Mouse (Mus musculus) heart, embryonic 10.5 days (tissue): ENCODE measurements around the gene Slc45a3. TPM values are rescaled to one million over a fixed set of nuclear protein-coding genes. Genes with fewer than 3 reads are reported as not detected.
A peak's percentile ranks its signal among the peaks of the same experiment; 100 is the strongest.

Experiments used
- DNase-seq: peaks from one replicate; pipeline ENCODE4 v3.0.0-alpha.2; 2017; ENCODE audit warnings: low spot score
- H3K27ac ChIP-seq: fragments of 300-500 bp; sonication (generic); 2 replicates; pipeline ENCODE4 v1.5.1; 2016; ENCODE audit warnings: mild to moderate bottlenecking
- H3K27me3 ChIP-seq: fragments of 300-500 bp; sonication (generic); 2 replicates; pipeline ENCODE4 v1.6.1; 2016; ENCODE audit warnings: mild to moderate bottlenecking; ENCODE audit not compliant: poor library complexity, insufficient read depth, severe bottlenecking
- H3K36me3 ChIP-seq: fragments of 300-500 bp; sonication (generic); 2 replicates; pipeline ENCODE4 v1.6.1; 2016; ENCODE audit warnings: mild to moderate bottlenecking, moderate library complexity
- H3K4me1 ChIP-seq: fragments of 300-500 bp; sonication (generic); 2 replicates; pipeline ENCODE4 v1.6.1; 2016; ENCODE audit warnings: mild to moderate bottlenecking
- H3K4me3 ChIP-seq: fragments of 300-500 bp; sonication (generic); 2 replicates; pipeline ENCODE4 v1.5.1; 2016; ENCODE audit warnings: mild to moderate bottlenecking, moderate library complexity
- H3K9me3 ChIP-seq: fragments of 300-500 bp; sonication (generic); 2 replicates; pipeline ENCODE4 v1.6.1; 2016; ENCODE audit warnings: mild to moderate bottlenecking, moderate library complexity
- WGBS: fragments of 180-500 bp; shearing (Covaris S2); methylation state at CpG from one replicate; pipeline ENCODE4 v1.1.7; 2016; 5-methylcytosine and 5-hydroxymethylcytosine counted together
- polyA plus RNA-seq: library from polyadenylated mRNA; unstranded; fragments of >200 nt; fragmentation: Nextera tagmentation; extraction: Ambion mirVana; gene quantifications from 2 replicates; pipeline ENCODE4 v1.2.1, GENCODE M21; 2016

The Slc45a3 gene
- polyA plus RNA-seq, 1 experiment from 2014 or later: 1.9 TPM

DNA sequence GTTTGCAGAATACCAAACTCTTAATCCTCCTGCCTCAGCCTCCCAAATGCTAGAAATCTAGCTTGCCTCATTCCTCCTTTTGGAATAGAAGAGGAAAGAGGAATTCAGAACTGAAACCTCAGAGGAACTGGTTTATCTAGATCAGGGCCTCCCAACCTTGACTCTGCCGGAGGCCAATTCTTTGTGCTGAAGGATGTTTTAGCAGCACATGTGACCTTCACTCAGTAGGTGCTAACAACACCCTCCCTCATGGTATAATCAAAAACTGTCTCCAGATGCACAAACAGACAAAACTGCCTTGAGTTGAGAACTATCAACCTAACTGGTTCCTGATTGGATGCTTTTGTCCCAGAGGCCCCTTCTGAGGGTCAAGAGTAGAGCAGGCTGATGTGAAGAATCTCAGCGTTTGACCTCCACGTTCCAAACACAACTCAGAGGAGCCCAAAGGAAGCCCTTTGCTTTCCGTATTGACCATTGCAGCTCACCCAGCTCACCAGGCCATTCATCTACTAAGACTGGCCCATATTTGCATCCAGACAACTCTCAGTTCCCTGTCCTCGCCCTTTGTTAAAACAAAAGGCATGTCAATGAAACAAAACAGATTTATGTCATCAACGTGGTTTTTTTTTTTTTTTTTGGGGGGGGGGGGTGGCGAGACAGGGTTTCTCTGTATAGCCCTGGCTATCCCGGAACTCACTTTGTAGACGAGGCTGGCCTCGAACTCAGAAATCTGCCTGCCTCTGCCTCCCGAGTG lies 16.1 kb upstream of the Slc45a3 start:
- peaks cover 25% of the 10 kb centered on the region for H3K4me1 ChIP-seq
- no peak overlapping the region for H3K4me3 ChIP-seq
- DNase-seq: no peak
- 81% methylated on average over 11 of the region's 11 CpGs for WGBS
- no peak overlapping the region for H3K27ac ChIP-seq
- H3K27me3 ChIP-seq: no peaks in the 10 kb centered on the region
- H3K36me3 ChIP-seq: no peaks in the 10 kb centered on the region
- no peaks in the 10 kb centered on the region for H3K9me3 ChIP-seq

DNA sequence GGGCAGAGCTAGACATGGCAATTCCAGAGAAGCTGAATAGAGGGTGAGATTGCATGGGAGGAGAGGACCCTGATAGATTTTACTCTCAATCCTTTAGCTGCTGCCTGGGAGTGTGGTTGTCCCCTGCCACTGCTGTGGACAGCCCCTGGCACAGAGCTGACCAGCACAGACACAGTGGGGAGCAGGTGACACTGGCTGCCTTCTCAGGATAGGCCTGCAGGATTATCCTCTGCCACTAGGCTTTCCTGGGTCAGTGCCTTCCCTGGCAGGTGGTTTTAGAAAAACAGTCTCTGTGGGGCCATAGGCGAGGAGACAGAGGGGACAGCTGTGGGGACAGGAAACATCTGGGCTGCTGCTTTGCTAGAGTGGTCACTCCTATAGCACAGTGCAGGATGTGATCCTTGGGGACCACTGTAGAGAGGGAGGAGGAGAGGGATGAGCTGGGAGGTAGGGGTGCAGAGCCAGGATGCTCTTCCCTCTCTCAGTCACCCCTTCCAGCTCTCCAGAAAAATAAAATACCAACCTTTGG lies 14.7 kb upstream of the Slc45a3 start:
- Histone ChIP-seq H3K4me3 (no peak overlapping the region), H3K9me3 (no peaks in the 10 kb centered on the region), H3K27ac (no peak overlapping the region), H3K27me3 (no peaks in the 10 kb centered on the region), H3K36me3 (no peaks in the 10 kb centered on the region), H3K4me1 (peaks cover 22% of the 10 kb centered on the region)
- WGBS: 18% methylated on average over 1 of the region's 1 CpGs
- DNase-seq: no peak

DNA sequence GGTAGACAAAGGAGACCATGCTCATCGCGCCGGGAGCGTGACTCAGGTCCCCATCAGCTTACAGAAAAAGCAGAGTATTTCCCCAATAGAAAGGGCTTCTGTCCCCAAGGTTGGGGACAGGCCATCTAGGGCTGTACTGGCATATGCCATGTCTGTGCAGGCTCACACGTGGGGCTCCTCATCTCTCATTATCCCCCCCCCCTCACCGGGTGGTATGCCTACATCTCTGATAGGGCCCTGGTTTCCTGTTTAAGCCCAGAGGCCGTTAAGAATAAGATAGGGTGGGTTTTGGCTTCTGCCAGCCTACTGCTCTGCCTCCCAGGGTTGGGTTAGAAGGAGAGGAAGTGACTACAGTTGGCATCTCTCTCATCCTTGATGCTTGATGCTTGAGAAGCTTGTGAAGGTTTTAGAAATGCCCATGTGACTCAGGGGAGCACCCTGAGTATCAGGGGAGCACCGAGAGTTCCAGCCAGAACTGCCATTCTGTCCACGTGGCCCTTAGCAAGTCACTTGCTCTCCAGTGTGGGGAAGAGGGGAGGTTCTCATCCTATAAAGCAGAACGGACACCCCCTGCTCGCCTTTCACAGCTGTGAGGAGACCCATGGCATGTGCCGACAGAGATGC lies 8.4 kb upstream of the Slc45a3 start:
- Histone ChIP-seq H3K4me3 (no peak overlapping the region), H3K36me3 (no peaks in the 10 kb centered on the region), H3K27me3 (peaks cover 33% of the 10 kb centered on the region), H3K9me3 (no peaks in the 10 kb centered on the region), H3K27ac (no peak overlapping the region), H3K4me1 (peaks cover 14% of the 10 kb centered on the region)
- DNase-seq: no peak
- 80% methylated on average over 12 of the region's 12 CpGs for WGBS

DNA sequence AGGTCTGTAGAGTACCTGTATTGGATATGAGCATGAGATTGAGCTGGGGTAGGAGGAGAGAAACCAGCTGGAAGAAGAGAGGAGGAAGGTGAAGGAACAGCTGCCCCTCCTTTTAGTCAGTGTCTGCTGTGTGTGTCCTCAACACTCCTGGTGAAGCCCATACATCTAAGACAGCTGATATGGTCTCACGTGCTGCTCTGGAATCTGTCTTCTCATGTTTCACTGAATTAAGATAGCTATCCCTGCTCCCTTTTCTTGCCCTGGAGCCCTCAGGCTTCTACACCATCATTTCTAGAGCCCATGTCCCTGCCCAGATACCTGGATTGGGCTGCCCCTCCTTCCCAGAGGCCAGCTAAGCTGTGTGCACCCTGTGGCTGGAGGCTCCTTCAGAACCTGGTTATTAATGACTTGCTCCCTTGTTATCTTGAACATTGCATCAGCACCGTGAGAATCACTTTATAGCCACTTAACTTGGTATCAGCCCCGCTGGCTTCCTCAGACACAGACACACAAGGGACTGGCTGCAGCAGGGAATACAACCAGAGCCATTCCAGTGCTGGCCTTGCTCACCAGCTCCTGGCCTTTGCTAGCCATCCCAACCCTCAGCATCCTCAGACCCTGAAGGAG lies 7.5 kb upstream of the Slc45a3 start:
- Histone ChIP-seq H3K27me3 (peaks cover 42% of the 10 kb centered on the region), H3K9me3 (no peaks in the 10 kb centered on the region)
- 23% methylated on average over 3 of the region's 3 CpGs for whole genome bisulfite sequencing

DNA sequence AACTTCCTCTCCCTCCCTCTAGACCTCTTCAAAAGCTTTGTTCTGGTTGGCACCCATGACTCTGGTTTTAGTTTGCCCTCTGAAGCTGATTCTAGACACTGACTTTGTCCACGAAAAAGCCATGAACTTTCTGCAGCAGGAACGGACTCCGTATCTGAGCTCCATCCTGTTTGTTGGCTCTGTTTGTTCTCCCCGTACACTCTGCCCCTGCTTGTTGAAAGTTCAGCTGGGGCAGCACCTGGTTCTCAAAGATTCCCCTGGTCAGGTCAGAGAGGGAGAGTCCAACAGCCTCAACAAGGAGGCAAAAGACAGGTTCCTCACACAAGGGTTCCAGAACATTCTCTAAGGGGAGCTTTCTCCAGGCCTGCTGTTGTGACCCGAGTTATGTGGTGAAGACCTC lies 5.4 kb upstream of the Slc45a3 start:
- WGBS: 75% methylated on average over 5 of the region's 5 CpGs
- H3K27ac ChIP-seq: no peak overlapping the region
- H3K27me3 ChIP-seq: peaks cover 63% of the 10 kb centered on the region
- peaks cover 15% of the 10 kb centered on the region for H3K4me1 ChIP-seq
- H3K36me3 ChIP-seq: no peaks in the 10 kb centered on the region
- no peak for DNase-seq
- no peak overlapping the region for H3K4me3 ChIP-seq
- no peaks in the 10 kb centered on the region for H3K9me3 ChIP-seq

More for the DNA sequence above, 7.5 kb upstream of the Slc45a3 start:
- 0 out of 2 replicates have a peak overlapping the region, but pooled peaks have one; percentile 22 for H3K27ac ChIP-seq
- no peak for DNase-seq
- H3K4me1 ChIP-seq: peaks cover 14% of the 10 kb centered on the region
- no peaks in the 10 kb centered on the region for H3K36me3 ChIP-seq
- H3K4me3 ChIP-seq: no peak overlapping the region

DNA sequence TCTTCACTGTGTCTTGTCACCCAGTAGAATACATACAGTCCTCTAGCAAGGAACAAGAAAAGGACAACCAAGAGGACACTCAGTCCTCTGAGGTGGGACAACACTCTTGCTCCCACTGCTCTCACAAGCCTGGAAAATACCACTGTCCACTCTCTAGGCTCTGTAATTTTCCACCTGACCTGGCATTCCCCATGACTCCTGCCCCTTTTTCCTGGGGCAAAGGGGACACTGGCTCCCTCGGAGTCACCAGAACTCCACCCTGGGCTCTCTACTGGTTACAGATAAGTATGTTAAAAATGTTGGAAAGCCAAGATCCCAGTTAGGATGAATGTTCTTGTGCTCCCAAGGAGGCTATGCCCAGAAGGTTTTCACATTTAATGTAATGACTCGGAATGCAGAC lies 1.8 kb upstream of the Slc45a3 start:
- peaks cover 85% of the 10 kb centered on the region for H3K27me3 ChIP-seq
- 59% methylated on average over 2 of the region's 2 CpGs for WGBS
- H3K4me1 ChIP-seq: peaks cover 24% of the 10 kb centered on the region

DNA sequence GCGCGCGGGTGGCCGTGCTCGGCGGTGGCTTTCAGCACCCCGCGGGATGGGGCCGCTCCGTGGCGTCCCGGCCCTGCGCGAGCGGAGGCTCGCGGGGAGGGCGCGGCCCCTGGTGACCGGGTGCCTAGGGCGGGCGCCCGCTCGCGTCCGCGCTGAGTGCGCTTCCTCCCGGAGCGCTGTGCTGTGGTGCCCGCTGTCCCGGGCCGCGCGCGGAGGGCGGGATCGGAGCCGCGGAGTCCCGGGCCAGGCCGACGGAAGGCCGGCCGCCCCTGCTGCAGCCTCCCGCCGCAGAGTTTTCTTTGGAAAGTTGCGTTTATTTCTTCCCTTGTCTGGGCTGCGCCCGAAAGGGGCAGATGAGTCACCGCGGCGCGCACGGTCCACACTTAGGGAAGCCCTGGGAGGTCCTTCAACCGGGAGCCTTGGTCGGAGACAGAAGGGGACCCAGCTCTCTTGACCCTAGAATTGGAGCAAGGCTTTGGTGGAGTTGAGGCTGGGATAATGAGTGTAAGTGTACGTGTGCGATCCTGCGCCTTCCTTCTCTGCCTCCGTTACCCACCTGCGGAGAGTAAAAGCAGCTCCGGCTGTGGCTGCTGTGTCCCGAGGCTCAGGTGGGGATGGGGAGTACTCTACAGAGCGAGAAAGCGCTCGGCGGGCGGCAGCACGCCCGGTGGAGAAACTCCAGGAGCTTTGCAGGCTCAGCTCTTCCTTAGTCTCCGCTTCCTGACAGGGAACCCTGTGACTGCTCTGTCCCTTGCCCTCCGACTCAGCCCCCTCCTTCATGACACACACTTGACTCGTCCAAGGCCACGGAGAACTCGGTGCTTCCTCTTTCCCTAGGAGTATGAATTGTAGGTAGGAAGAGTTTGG lies 551 bp downstream of the Slc45a3 start:
- peak overlapping the region; percentile 69 for H3K27ac ChIP-seq
- under 1% methylated on average over 75 of the region's 76 CpGs for WGBS
- DNase-seq: no peak
- H3K27me3 ChIP-seq: peaks cover 89% of the 10 kb centered on the region
- peaks cover 21% of the 10 kb centered on the region for H3K4me1 ChIP-seq
- H3K9me3 ChIP-seq: no peaks in the 10 kb centered on the region
- H3K36me3 ChIP-seq: no peaks in the 10 kb centered on the region
- H3K4me3 ChIP-seq: peak overlapping the region; percentile 88

More for the DNA sequence above, 1.8 kb upstream of the Slc45a3 start:
- no peak overlapping the region for H3K27ac ChIP-seq
- no peak overlapping the region for H3K4me3 ChIP-seq
- H3K9me3 ChIP-seq: no peaks in the 10 kb centered on the region
- H3K36me3 ChIP-seq: no peaks in the 10 kb centered on the region
- DNase-seq: no peak

DNA sequence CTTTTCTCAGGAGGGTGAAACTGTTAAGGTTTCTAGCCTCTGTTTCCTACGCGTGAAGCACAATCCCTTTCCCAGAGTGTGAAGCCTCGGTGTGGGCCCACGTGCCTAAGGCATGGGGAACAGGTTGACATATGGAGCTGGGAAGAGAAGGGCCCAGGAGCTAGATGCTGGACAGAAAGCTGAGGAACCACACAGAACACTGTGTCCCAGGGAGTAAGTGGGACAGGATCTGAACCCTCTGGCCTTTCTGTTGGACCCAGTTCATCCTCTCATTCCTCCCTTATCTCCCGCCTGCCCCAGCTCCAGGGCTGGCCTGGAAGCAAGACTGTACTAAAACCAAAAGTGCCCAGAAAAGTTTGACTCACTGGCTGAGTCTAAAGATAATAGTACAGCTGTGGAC lies 1.3 kb downstream of the Slc45a3 start:
- Histone ChIP-seq H3K27me3 (peaks cover 97% of the 10 kb centered on the region), H3K9me3 (no peaks in the 10 kb centered on the region), H3K36me3 (no peaks in the 10 kb centered on the region), H3K4me3 (peak overlapping the region; percentile 88), H3K4me1 (peaks cover 28% of the 10 kb centered on the region), H3K27ac (no peak overlapping the region)
- 11% methylated on average over 5 of the region's 5 CpGs for WGBS
- no peak for DNase-seq

DNA sequence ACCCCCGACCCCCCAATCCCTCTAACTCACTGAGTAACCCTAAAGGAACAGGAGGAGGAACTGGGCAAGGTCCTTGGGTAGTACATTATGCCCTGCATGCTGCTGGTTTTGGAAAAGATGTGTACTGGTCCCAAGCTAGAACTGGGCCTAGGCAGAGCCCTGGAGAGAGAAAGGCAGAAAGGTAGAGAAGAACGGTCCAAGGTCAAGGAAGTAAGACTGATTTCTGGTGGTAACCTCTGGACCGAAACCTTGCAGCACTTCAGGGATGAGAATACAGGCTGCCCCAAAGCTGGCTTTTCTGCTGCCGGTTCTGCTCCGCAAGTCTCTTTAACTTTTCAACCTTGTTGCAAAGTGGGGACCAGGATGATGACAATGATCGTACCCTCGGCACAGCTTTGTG lies 1.8 kb downstream of the Slc45a3 start:
- no peak overlapping the region for H3K27ac ChIP-seq
- 68% methylated on average over 7 of the region's 7 CpGs for WGBS
- peaks cover 100% of the 10 kb centered on the region for H3K27me3 ChIP-seq
- peaks cover 29% of the 10 kb centered on the region for H3K4me1 ChIP-seq
- DNase-seq: no peak
- no peak overlapping the region for H3K4me3 ChIP-seq
- H3K9me3 ChIP-seq: no peaks in the 10 kb centered on the region
- H3K36me3 ChIP-seq: no peaks in the 10 kb centered on the region

DNA sequence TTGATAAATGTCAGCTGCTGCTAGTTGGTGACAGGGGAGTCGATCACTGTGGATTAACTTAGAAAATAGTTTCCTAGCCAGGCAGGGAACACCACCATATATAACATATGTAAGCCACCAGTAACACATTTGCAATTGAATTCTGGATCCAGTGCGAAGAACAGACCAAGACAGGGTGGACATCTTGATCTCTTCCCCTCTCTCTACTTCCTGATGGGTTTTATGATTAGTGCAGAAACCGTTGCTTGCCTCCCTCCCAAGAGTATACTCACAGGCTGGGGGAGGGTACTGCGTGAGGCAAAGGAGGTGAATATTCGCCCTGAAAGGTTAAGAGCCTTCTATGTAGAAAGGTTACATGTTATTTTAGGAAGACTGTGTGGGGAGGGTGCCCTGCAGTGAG lies 3.1 kb downstream of the Slc45a3 start:
- no peaks in the 10 kb centered on the region for H3K9me3 ChIP-seq
- no peaks in the 10 kb centered on the region for H3K36me3 ChIP-seq
- H3K4me3 ChIP-seq: no peak overlapping the region
- 45% methylated on average over 5 of the region's 5 CpGs for WGBS
- H3K27me3 ChIP-seq: peaks cover 100% of the 10 kb centered on the region
- DNase-seq: no peak
- no peak overlapping the region for H3K27ac ChIP-seq
- peaks cover 34% of the 10 kb centered on the region for H3K4me1 ChIP-seq

DNA sequence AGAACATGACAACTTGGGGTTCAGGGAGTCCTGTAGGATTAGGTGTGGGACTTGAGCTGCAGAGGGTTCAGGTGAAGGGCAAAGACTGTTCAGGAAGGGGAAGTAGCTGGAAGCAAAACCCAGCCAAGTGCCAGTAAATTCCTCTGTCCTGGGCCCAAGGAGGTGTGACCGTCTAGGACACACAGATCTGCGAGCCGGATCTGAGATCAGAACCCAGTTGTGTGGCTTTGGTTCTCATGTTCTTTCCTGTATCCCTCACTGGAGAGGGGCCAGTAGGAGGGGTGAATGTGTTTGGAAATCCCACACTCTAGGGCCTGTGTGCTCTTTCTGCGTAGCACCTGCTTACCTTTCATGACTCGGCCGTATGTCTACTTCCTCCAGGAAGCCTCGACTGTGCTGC lies 4.6 kb downstream of the Slc45a3 start:
- H3K36me3 ChIP-seq: no peaks in the 10 kb centered on the region
- no peak overlapping the region for H3K4me3 ChIP-seq
- WGBS: 69% methylated on average over 7 of the region's 7 CpGs
- H3K9me3 ChIP-seq: no peaks in the 10 kb centered on the region
- peaks cover 100% of the 10 kb centered on the region for H3K27me3 ChIP-seq
- peaks cover 49% of the 10 kb centered on the region for H3K4me1 ChIP-seq
- no peak overlapping the region for H3K27ac ChIP-seq
- no peak for DNase-seq

DNA sequence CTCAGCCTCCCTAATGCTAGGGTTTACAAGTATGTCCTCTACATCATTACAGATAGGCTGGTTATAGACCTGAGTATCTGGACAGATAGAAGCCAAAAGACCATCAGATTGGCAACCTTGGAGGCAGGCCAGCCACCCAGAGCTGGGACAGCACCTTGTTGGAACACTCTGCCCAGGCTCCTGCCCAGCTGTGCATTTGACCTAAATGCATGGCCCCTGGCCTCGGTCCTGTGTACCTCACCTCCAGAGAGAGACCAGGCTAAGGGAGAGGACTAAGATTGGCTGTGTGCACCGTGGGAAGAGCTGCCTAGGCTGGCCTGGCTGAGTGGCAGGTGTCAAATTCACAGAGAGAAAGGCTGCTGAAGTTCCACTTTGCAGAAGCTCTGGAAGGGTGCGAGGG lies 5.8 kb downstream of the Slc45a3 start:
- Histone ChIP-seq H3K27ac (no peak overlapping the region), H3K4me3 (no peak overlapping the region), H3K36me3 (no peaks in the 10 kb centered on the region), H3K9me3 (no peaks in the 10 kb centered on the region), H3K27me3 (peaks cover 97% of the 10 kb centered on the region), H3K4me1 (peaks cover 49% of the 10 kb centered on the region)
- WGBS: 38% methylated on average over 3 of the region's 3 CpGs
- no peak for DNase-seq
